Mouse (Mus musculus) myocyte (in vitro differentiated cells): ENCODE data around the gene Prr18. TPM values are rescaled to one million over a fixed set of nuclear protein-coding genes. Genes with fewer than 3 reads are reported as not detected.

Source experiments
- H3K27me3 ChIP-seq: one replicate; pipeline ENCODE4 v1.6.1; 2011; ENCODE audit not compliant: control insufficient read depth, insufficient read depth, insufficient read length
- H3K36me3 ChIP-seq: one replicate; pipeline ENCODE4 v1.6.1; 2011; ENCODE audit not compliant: control insufficient read depth, insufficient read depth
- H3K4me2 ChIP-seq: one replicate; pipeline ENCODE4 v1.6.1; 2011; ENCODE audit warnings: low read depth, control low read depth
- H3K4me3 ChIP-seq: one replicate; pipeline ENCODE4 v1.5.1; 2011; ENCODE audit warnings: mild to moderate bottlenecking, control low read depth, moderate library complexity
- H3K79me2 ChIP-seq: one replicate; pipeline ENCODE4 v1.6.1; 2011; ENCODE audit not compliant: control insufficient read depth, insufficient read depth
- H3ac ChIP-seq: one replicate; pipeline ENCODE4 v1.6.1; 2011; ENCODE audit not compliant: control insufficient read depth, insufficient read length
- CEBPB ChIP-seq: IDR thresholded peaks from 2 replicates; pipeline ENCODE4 v1.6.1; 2011; ENCODE audit warnings: mild to moderate bottlenecking, moderate library complexity; ENCODE audit not compliant: poor library complexity, insufficient read depth, severe bottlenecking
- E2F4 ChIP-seq: IDR thresholded peaks from one replicate; pipeline ENCODE4 v1.6.1; 2011; ENCODE audit warnings: mild to moderate bottlenecking, control low read depth, moderate library complexity; ENCODE audit not compliant: insufficient read depth
- MAX ChIP-seq: IDR thresholded peaks from one replicate; pipeline ENCODE4 v1.6.1; 2011; ENCODE audit warnings: low read depth, mild to moderate bottlenecking, control low read depth
- MYOD1 ChIP-seq, 3 experiments: IDR thresholded peaks; one replicate each; pipeline ENCODE4 v1.6.1; 2011; ENCODE audit warnings: control low read depth in 2 of 3, low read depth in 2 of 3, mild to moderate bottlenecking in 2 of 3, moderate library complexity in 1 of 3; ENCODE audit not compliant: insufficient read length in 2 of 3, control insufficient read depth in 1 of 3
- MYOG ChIP-seq, 3 experiments: IDR thresholded peaks; one replicate each; pipeline ENCODE4 v1.6.1; 2011; ENCODE audit warnings: control low read depth in 2 of 3, low read depth in 2 of 3, mild to moderate bottlenecking in 2 of 3; ENCODE audit not compliant: insufficient read length in 2 of 3, control insufficient read depth in 1 of 3, insufficient read depth in 1 of 3
- POLR2A ChIP-seq: IDR thresholded peaks from one replicate; pipeline ENCODE4 v1.6.1; 2011; ENCODE audit warnings: low read depth, mild to moderate bottlenecking, control low read depth, moderate library complexity; ENCODE audit not compliant: insufficient read length
- POLR2AphosphoS2 ChIP-seq: IDR thresholded peaks from one replicate; pipeline ENCODE4 v1.6.1; 2011; ENCODE audit warnings: low read depth, control low read depth; ENCODE audit not compliant: insufficient read length
- REST ChIP-seq: IDR thresholded peaks from one replicate; pipeline ENCODE4 v1.6.1; 2011; ENCODE audit warnings: mild to moderate bottlenecking, control low read depth, moderate library complexity; ENCODE audit not compliant: insufficient read depth, insufficient read length
- SRF ChIP-seq: IDR thresholded peaks from one replicate; pipeline ENCODE4 v1.6.1; 2011; ENCODE audit warnings: low read depth; ENCODE audit not compliant: control insufficient read depth, insufficient read length
- TCF12 ChIP-seq: IDR thresholded peaks from one replicate; pipeline ENCODE4 v1.6.1; 2011; ENCODE audit warnings: mild to moderate bottlenecking, control low read depth; ENCODE audit not compliant: poor library complexity, insufficient read depth, severe bottlenecking
- TCF3 ChIP-seq: IDR thresholded peaks from one replicate; pipeline ENCODE4 v1.6.1; 2011; ENCODE audit warnings: low read depth, control low read depth; ENCODE audit not compliant: insufficient read length
- USF1 ChIP-seq: IDR thresholded peaks from one replicate; pipeline ENCODE4 v1.6.1; 2011; ENCODE audit warnings: low read depth, mild to moderate bottlenecking, control low read depth, moderate library complexity
- polyA plus RNA-seq: library from polyadenylated mRNA; unstranded; fragments of >200 nt; fragmentation: generic; extraction: Trizol; gene quantifications from one replicate; pipeline ENCODE4 v1.2.1, GENCODE M21; 2012; ENCODE audit warnings: missing spikeins

Prr18 gene
- polyA plus RNA-seq, 1 experiment, result 0.19 TPM

- no peaks in the 10 kb centered on the region for H3K36me3 ChIP-seq
- no peaks in the 10 kb centered on the region for H3K27me3 ChIP-seq
- no peak overlapping the region for H3ac ChIP-seq
- TF ChIP-seq POLR2AphosphoS2, result no peak
- TF ChIP-seq MYOD1 (IDR thresholded peaks at IDR 0.05; ENCODE audit: control insufficient read depth in 1 of 3, insufficient read length in 2 of 3, low read depth in 2 of 3), result peak; percentile 58 to 87 (median 75)
- peak; percentile 25 to 67 (median 30) for TF ChIP-seq MYOG (IDR thresholded peaks at IDR 0.05; ENCODE audit: control insufficient read depth in 1 of 3, insufficient read depth in 1 of 3, insufficient read length in 2 of 3, low read depth in 2 of 3)
- TF ChIP-seq MAX, result no peak
- H3K79me2 ChIP-seq, result no peaks in the 10 kb centered on the region
- no peak overlapping the region for H3K4me3 ChIP-seq
- no peak overlapping the region for H3K4me2 ChIP-seq
Observed at GRCm38 (mm10) chr17:8303671-8304070, 33.6 kb upstream of the Prr18 start.

GRCm38 (mm10) chr17:8305801-8306200 is 31.5 kb upstream of the Prr18 start:
- Histone ChIP-seq H3K79me2 (no peaks in the 10 kb centered on the region), H3ac (no peak overlapping the region), H3K4me3 (no peak overlapping the region), H3K4me2 (no peak overlapping the region), H3K27me3 (no peaks in the 10 kb centered on the region), H3K36me3 (no peaks in the 10 kb centered on the region)
- no peak for TF ChIP-seq MYOG (IDR thresholded peaks at IDR 0.05; ENCODE audit: control insufficient read depth in 1 of 3, insufficient read depth in 1 of 3, insufficient read length in 2 of 3, low read depth in 2 of 3)
- TF ChIP-seq REST, result no peak
- TF ChIP-seq POLR2A, result no peak
- TF ChIP-seq TCF3, result no peak
- TF ChIP-seq POLR2AphosphoS2, result no peak
- no peak for TF ChIP-seq TCF12
- no peak for TF ChIP-seq SRF
- TF ChIP-seq E2F4, result no peak
- no peak for TF ChIP-seq USF1
- no peak for TF ChIP-seq MYOD1 (IDR thresholded peaks at IDR 0.05; ENCODE audit: control insufficient read depth in 1 of 3, insufficient read length in 2 of 3, low read depth in 2 of 3)
- no peak for TF ChIP-seq MAX
- no peak for TF ChIP-seq CEBPB

GRCm38 (mm10) chr17:8310838-8311614 is 26.2 kb upstream of the Prr18 start, which contains the start of gene Sft2d1:
Gene Sft2d1, plus strand, starts transcription at chr17:8311102.
- peak; percentile 95 for TF ChIP-seq POLR2AphosphoS2
- no peak for TF ChIP-seq SRF
- TF ChIP-seq REST, result peak; percentile 13
- TF ChIP-seq TCF3, result no peak
- peak; percentile 87 for TF ChIP-seq POLR2A
- TF ChIP-seq CEBPB, result peak; percentile 41; the same call in 1 of the 2 replicates
- TF ChIP-seq MYOG (IDR thresholded peaks at IDR 0.05; ENCODE audit: control insufficient read depth in 1 of 3, insufficient read depth in 1 of 3, insufficient read length in 2 of 3, low read depth in 2 of 3), result no peak
- Histone ChIP-seq H3K36me3 (no peaks in the 10 kb centered on the region), H3K27me3 (no peaks in the 10 kb centered on the region), H3K79me2 (peaks cover 48% of the 10 kb centered on the region), H3ac (peak within 1 kb of the TSS; percentile 61), H3K4me2 (peak within 1 kb of the TSS; percentile 96), H3K4me3 (peak within 1 kb of the TSS; percentile 58)

GRCm38 (mm10) chr17:8311751-8312150 is 25.5 kb upstream of the Prr18 start:
- TF ChIP-seq SRF, result no peak
- no peak for TF ChIP-seq MYOG (IDR thresholded peaks at IDR 0.05; ENCODE audit: control insufficient read depth in 1 of 3, insufficient read depth in 1 of 3, insufficient read length in 2 of 3, low read depth in 2 of 3)
- TF ChIP-seq USF1, result no peak
- no peak for TF ChIP-seq E2F4
- TF ChIP-seq POLR2A, result no peak
- TF ChIP-seq TCF12, result no peak
- TF ChIP-seq MYOD1 (IDR thresholded peaks at IDR 0.05; ENCODE audit: control insufficient read depth in 1 of 3, insufficient read length in 2 of 3, low read depth in 2 of 3), result no peak
- no peak for TF ChIP-seq POLR2AphosphoS2
- no peak for TF ChIP-seq MAX
- no peak for TF ChIP-seq REST
- TF ChIP-seq TCF3, result no peak
- TF ChIP-seq CEBPB, result no peak
- H3K79me2 ChIP-seq, result peaks cover 54% of the 10 kb centered on the region

GRCm38 (mm10) chr17:8313976-8314375 is 23.3 kb upstream of the Prr18 start:
- no peak overlapping the region for H3K4me2 ChIP-seq
- H3K4me3 ChIP-seq, result no peak overlapping the region
- TF ChIP-seq TCF3, result no peak
- no peak for TF ChIP-seq MYOD1 (IDR thresholded peaks at IDR 0.05; ENCODE audit: control insufficient read depth in 1 of 3, insufficient read length in 2 of 3, low read depth in 2 of 3)
- TF ChIP-seq USF1, result no peak
- no peak for TF ChIP-seq E2F4
- no peak for TF ChIP-seq POLR2AphosphoS2
- no peak for TF ChIP-seq POLR2A
- TF ChIP-seq MAX, result no peak
- no peak for TF ChIP-seq REST
- TF ChIP-seq TCF12, result no peak
- no peak for TF ChIP-seq SRF
- TF ChIP-seq CEBPB, result no peak
- TF ChIP-seq MYOG (IDR thresholded peaks at IDR 0.05; ENCODE audit: control insufficient read depth in 1 of 3, insufficient read depth in 1 of 3, insufficient read length in 2 of 3, low read depth in 2 of 3), result no peak
- no peaks in the 10 kb centered on the region for H3K36me3 ChIP-seq
- H3K79me2 ChIP-seq, result peaks cover 71% of the 10 kb centered on the region
- H3K27me3 ChIP-seq, result no peaks in the 10 kb centered on the region
- H3ac ChIP-seq, result no peak overlapping the region

More at GRCm38 (mm10) chr17:8311751-8312150, 25.5 kb upstream of the Prr18 start:
- Histone ChIP-seq H3K4me2 (peak overlapping the region; percentile 95), H3K27me3 (no peaks in the 10 kb centered on the region), H3K4me3 (peak overlapping the region; percentile 58), H3K36me3 (no peaks in the 10 kb centered on the region), H3ac (peak overlapping the region; percentile 61)
